Mouse (Mus musculus): ENCODE measurements at regions not wholly inside any gene's neighbourhood (a gene's known extent, or its start where the extent isn't known, plus 50 kb on each side); places are given as distances from the start of the nearest gene placed in this dataset.
A peak's percentile ranks its signal among the peaks of the same experiment; 100 is the strongest.
"Not testable (repeated sequence)": the region's sequence is repeated elsewhere in the genome, so short reads cannot be mapped to it uniquely, and the experiment has no call there.

DNA sequence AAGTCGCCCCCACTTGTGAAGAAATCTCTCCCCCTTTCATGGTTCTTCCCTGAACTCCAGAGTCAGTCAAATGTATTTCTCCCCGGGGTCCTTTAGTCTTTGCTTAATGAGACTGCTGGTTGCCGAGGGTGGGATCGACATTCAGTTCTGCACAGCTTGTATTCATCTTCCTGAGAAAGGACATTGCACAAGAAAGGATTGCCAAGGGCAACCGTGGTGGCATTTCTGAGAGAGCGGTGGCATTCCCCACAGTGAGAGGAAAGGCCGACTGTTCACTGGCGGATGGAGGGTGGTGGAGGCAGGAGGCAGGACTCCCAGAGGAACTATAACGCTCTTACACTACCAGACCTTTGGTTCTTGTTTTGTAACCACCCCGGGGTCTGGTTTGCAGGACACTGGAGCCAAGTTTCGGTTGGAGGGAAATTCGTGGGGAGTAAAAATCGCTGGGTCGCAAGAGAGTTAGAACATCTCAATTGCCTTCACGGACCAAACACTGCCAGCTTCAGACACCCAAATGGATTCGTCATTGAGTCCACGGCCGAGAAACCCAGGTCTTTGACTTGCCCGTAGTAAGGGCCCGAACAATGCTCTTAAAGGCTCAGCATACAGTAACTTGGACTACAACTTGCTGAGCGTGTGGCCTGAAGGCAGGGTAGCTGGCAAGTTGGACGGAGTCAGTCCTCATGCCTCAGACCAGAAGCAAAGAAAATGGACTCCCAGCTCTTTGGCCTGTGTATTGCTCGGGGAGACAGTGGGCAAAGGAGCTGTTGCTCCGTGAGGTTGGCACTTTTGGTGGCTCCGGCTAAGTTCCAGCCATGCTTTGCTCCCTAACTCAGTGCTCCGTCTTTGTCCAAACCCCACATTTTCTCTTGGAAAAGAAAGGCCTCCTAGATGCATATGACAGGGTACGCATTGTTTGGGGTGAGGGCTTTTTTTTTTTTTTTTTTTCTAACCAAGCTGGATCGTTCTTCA is 70.9 kb upstream of the Slc1a3 start:
- peak in 1 of 2 experiments; percentile 17 for DNase-seq (ENCODE audit: low spot score in 2 of 2)
- intact Hi-C loops (cut with DNase I), result no loop called here

DNA sequence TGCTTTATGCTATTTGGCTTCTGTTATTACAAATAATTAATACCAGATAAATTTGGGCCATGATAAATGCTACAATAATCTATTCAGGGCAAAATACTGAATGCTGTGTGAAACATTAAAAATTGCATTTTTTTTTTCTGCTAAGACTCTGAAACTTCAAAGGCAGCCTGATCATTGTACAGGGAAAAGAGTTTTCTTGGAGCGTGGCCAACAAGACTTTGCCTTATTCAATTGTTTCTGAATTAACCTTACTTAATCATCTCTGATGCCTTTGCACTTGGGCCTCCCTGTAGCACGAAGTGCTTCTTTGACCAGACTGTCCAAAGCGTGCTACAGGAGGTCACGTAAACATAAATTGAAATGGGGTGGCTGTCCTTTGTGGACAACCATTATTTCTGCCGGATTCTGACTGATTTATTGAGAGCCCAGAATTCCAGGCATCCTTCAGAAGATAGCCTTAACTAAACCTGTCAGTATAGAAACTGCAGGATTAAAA is 69.9 kb upstream of the Slc1a3 start:
- intact Hi-C loops (cut with DNase I), result no loop called here
- no peak for DNase-seq (ENCODE audit: low spot score in 2 of 2)

DNA sequence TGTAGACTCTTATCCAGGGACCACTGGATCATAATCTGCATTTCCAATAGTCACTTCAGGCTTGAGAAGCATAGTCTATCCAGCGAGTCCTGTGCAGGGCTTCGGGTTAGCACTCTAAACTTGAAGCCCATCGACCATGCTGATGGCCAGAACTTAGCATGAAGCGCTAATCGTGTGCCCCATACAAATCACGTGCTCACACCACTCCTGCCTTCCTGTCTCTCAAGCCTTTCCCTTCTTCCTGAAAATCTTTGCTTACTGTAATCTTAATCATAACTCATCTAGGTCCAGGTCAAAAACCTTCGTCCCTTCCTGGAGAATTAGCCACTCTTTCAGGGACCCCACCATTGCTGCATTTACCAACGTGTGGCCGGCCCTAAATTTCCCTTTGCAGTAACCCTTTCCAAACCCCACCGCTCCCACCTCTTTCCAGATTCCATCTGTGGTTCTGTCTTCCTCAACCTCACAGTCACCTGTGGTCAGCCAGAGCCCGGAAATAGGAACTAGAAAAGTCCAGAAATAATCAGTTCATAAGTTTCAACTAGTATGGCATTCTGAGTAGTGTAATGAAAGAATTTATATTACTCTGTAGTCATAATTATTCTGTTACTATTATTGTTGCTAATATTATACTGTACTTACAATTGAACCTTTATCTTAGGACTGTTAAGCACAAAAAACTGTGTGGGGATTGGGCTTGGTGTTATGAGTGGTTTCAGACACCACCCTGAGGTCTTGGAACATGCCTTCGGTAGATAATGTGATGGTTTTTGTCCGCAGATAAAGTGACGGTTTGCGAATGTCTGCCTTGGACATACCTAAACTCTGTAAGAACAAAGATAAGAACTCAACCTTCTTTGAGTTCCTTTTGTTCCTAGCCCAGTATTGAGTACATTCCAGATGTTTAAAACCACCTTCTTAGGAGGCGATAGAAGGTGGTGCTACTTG is 57.3 kb upstream of the Slc1a3 start:
- DNase-seq (ENCODE audit: low spot score in 2 of 2), result no peak
- intact Hi-C loops (cut with DNase I), result no loop called here

DNA sequence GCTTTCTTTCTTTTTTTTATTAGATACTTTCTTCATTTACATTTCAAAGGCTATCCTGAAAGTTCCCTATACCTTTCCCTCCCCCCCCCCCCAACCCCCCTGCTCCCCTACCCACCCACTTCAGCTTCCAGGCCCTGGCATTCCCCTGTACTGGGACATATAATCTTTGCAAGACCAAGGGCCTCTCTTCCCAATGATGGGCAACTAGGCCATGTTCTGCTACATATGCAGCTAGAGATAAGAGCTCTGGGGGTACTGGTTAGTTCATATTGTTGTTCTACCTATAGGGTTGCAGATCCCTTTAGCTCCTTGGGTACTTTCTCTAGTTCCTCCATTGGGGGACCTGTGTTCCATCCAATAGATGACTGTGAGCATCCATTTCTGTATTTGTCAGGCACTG is 55.6 kb upstream of the Slc1a3 start:
- DNase-seq (ENCODE audit: low spot score in 2 of 2); intact Hi-C loops (cut with DNase I): not testable (repeated sequence)

DNA sequence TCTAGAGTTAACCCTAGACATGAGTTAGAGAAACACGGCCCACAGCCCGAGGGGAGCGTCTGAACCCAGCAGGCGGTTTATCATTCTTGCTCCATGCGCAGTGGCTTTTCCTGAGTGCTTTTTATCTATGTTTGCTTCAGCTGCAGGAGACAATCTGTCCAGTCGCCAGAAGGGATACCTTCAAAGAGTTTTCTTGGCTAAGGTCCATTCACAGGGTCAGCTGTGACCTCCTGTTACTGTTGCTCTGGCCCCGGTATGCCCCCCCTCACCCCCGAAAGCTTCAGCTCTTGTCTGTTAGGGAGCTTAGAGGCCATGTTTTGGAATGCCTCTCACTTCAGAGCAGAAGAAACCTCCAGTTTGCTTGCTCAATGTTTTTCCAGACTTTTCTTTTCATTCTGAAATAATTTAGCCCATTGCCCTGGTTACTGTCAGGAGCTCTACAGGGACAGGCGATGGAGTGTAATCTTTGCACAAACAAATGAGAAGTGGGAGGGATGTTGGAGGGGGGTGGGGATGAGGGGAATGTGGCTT is 51.2 kb upstream of the Slc1a3 start:
- DNase-seq (ENCODE audit: low spot score in 2 of 2), result no peak
- intact Hi-C loops (cut with DNase I), result no loop called here

DNA sequence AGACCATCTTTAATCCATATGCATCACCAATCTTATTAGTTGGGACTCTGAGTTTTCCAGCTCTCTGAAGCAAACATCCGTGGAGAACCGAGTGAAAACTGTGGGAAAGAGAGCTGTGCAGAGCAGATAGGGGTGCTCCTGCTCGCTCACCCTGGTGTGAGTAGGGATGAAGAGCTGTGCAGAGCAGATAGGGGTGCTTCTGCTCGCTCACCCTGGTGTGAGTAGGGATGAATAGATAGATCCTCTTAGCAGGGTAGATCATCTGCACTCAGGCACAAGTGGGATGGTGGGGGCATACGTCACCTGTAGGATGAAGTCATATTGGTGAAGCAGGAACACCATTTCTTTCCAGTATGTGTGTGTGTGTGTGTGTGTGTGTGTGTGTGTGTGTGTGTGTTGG is 50.6 kb upstream of the Slc1a3 start:
- intact Hi-C loops (cut with DNase I), result no loop called here
- no peak for DNase-seq (ENCODE audit: low spot score in 2 of 2)

Measured in left cerebral cortex, postnatal 36 days (tissue).